Mouse (Mus musculus) heart, postnatal 14 days (tissue): Measurements from ENCODE around the gene Cdk5rap1. TPM values are rescaled to one million over a fixed set of nuclear protein-coding genes. Genes with fewer than 3 reads are reported as not detected.
"Not testable (repeated sequence)": the region's sequence is repeated elsewhere in the genome, so short reads cannot be mapped to it uniquely, and the experiment has no call there.

Source experiments
- DNase-seq, 2 experiments: peaks; one replicate each; pipeline ENCODE4 v3.0.0; 2021 to 2022
- intact Hi-C: fragments of 180-260 bp; cut with DNase I; formaldehyde crosslinking; loops from one replicate; pipeline ENCODE4 v1.15.1; 2025
- total RNA-seq, 2 experiments: library from RNA; stranded (reverse); gene quantifications; 2 replicates each; pipeline ENCODE4 v1.2.3; 2021

The Cdk5rap1 gene
- total RNA-seq, 2 experiments from 2014 or later: 19.0 to 19.2 TPM

DNA sequence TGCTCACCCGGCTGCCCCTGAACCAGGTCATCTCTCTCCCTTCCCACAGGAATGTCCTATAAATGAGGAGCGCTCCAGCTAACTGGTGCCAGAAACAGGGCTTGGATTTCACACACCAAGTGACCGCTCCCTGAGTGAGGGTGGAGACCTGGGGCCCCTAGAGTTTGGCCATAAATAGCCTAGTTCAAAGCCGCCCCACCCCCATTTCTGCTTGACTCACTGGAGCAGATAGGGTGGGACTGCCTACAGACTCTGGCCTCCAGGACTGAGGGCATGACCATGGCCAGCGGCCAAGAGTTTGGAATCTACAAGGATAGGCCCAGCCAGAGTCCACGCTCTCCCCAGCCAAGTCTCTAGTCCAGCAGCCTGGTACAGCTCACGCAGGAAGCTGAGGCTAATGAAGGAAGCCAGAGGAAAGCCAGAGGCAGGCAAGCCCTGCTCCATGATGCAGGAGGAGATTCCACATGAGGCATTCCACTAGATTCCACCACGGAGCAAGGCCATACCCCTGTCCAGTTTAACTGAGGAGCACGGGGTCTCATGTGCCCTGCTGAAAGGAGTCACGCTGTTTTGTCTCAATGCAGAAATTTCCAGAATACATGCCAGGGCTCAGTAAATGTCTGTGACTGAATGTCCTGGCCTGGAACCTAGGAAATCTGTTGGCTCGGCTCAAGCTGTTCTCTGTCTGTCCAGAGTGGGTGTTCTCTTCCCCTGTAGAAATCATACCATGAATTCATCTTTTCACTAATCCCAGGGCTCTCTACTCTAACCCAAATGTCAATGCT lies 17.6 kb upstream of the Cdk5rap1 start:
- intact Hi-C loops: loop anchor here (2.0 kb wide), 1 partner anchor 16 kb away; no protein-coding TSS in a partner anchor

GRCm38 (mm10) chr2:154379103-154379502 lies 6.3 kb upstream of the Cdk5rap1 start:
- no peak for DNase-seq
- intact Hi-C loops: no loop called here

More for the DNA sequence above, 17.6 kb upstream of the Cdk5rap1 start:
- DNase-seq: peak; percentile 90 to 94

DNA sequence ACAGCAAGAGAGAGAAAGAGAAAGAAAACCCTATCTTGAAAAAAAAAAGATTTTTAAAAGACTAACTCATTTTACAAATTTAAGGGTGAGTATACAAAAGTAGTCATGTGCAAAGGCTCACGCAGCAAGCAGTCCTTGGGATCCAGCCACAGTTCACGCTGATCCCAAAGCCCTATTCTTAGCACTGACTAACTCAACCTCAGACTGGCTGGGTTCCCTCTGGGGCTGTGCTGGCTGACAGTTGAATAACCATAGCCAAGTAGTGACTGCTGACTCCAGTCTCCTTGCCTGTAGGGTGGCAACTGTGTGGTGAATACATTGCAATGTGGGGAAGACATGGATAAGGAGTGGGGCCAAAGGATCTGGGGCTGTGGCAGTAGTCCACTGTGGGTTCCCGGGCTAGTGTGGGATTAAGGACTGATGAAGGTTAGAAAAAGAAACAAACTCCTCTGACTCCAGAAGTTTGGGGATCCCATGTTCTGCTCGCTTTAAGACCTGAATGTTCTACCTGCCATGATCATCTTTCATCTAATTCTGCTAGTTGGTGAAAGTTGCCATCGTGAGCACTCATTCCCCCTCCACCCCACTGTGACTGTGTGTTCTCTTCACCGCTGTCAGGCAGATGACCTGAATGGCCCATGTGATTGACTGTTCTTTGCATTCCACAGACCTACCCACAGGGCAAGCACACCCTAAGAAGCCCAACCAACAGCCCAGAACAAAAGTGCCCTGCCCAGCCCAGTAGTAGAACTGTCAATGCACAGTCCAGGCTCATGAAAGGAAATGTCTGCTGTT lies 2.2 kb upstream of the Cdk5rap1 start:
- intact Hi-C loops: loop anchor here (2.0 to 5.0 kb wide), 2 partner anchors 28 to 163 kb away; no protein-coding TSS in a partner anchor
- peak; percentile 68 to 79 for DNase-seq

DNA sequence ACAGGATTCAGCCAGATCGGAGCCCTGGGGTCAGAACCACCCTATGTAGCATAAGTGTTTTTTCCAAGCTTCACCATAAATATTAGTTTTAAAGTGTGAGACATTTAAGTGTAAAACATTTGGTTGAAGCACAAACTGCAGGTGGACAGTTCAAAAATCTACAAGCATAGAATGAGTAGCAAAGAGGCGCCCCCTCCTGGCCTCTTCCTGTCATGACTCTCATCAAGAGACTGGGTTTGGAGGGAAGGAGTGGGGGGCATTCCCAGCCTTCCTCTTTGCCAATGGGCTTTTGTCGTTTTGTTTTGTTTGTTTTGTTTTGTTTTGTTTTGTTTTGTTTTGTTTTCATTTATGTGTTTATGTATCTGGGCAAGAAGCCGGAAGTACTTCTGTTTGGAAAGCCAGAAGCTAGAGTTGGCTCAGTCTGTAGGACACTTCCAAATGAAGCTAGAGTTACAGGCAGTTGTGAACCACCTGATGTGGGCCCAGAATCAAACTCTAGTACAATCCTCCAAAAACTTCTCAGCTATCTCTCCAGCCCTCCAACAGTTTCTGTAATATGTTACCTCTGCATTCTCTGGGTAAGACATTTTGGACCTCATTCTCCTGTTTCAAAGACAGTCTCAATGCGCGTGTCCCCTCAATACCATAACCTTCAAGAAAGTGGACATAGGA lies 1.3 kb upstream of the Cdk5rap1 start:
- intact Hi-C loops: loop anchor here (2.0 to 5.0 kb wide), 2 partner anchors 29 to 162 kb away; no protein-coding TSS in a partner anchor
- DNase-seq: peak; percentile 57 to 76

GRCm38 (mm10) chr2:154372151-154372829 lies 520 bp downstream of the Cdk5rap1 start:
- DNase-seq: peak; percentile 88 to 92
- intact Hi-C loops: loop anchor here (5.0 kb wide), 1 partner anchor 160 kb away; no protein-coding TSS in a partner anchor

- DNase-seq: no peak
- intact Hi-C loops: no loop called here
Observed at GRCm38 (mm10) chr2:154367510-154367909, 5.3 kb downstream of the Cdk5rap1 start.

GRCm38 (mm10) chr2:154354000-154354425 lies 18.8 kb downstream of the Cdk5rap1 start:
- intact Hi-C loops, DNase-seq: not testable (repeated sequence)

DNA sequence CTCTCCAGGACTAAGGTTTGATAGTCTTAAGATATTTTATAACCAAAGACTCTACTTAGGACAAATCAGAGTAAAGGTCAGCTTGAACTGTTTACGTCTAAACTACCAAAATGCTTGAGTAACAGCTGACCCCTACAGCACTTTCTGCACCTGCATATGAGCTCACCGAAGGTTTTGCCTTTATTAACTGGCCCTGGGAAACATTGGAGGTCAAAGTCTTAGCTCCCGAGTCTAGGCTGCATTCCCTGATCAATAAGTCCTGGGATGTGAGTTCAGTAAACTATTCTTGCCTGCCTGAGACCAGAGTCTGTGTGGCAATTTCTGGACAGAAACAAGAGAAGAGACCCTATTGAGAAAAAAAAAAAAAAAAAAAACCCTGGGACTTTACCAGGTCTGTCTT lies 24.7 kb downstream of the Cdk5rap1 start:
- no peak for DNase-seq
- intact Hi-C loops: no loop called here

GRCm38 (mm10) chr2:154339356-154339755 lies 33.5 kb downstream of the Cdk5rap1 start:
- intact Hi-C loops: no loop called here
- no peak for DNase-seq

- no peak for DNase-seq
- intact Hi-C loops: no loop called here
Observed at GRCm38 (mm10) chr2:154338161-154338560, 34.6 kb downstream of the Cdk5rap1 start.

DNA sequence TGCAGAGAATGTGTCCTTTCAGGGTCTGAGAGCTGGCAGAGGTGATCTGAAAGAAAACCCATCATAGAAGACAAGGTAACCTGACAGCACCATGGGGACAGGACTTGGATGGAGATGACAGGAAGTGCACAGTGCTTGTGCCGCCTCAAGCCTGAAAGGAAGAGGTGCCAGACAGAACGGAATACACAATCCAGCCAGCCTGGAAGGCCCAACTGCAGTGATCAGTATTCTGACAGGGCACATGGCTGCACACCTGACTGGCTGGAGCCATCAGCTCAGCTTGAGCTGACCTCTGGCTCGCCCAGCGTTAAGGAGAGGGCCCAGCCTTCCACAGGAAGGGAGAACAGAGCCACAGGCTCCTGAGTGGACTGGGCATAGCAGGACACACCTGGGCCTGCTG lies 37.2 kb downstream of the Cdk5rap1 start:
- no peak for DNase-seq
- intact Hi-C loops: no loop called here

DNA sequence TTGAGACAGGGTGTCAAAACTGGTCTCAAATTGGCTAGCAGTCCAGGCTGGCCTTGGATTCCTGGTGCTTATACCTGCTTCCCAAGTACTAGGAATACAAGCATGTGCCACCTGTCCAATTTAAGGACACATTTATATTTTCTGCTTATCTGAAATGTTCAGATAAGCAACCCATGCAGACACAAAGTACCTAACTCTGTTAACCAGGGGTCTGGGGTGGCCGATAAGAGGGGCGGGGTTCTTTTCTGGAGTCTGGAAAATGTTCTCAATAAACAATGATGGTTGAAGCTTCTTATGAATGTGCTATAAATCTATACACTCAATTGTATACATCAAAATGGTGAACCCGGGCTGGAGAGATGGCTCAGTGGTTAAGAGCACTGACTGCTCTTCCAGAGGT lies 46.0 kb downstream of the Cdk5rap1 start:
- intact Hi-C loops: no loop called here

GRCm38 (mm10) chr2:154313771-154314170 lies 59.0 kb downstream of the Cdk5rap1 start:
- DNase-seq, intact Hi-C loops: not testable (repeated sequence)

More for the DNA sequence above, 46.0 kb downstream of the Cdk5rap1 start:
- DNase-seq: no peak

DNA sequence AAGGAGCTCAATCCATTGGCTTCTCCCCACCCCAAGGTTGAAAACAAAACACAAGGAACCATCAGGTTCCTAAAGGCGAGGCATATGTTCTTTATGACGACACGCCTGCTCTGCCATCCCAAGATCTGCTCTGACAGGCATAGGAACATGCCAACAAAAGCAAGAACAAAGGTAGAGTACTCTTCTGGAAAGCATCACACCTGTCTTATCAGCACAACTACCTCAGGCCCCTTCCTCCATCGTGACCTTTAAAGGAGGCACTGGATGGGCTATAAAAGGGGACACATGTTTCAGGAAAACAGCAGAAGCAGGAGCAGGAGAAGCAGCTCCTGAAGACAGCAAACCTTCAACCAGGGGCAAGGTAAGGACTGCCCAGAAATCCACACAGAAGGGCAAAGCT lies 65.9 kb downstream of the Cdk5rap1 start, which contains the start of gene Bpifb9b:
TSS of gene Bpifb9b (plus strand) at position 301 of the 400 bp plus-strand sequence.
- not testable (repeated sequence) for DNase-seq
- intact Hi-C loops: loop anchor here (2.0 kb wide), 1 partner anchor 48 kb away; no protein-coding TSS in a partner anchor

DNA sequence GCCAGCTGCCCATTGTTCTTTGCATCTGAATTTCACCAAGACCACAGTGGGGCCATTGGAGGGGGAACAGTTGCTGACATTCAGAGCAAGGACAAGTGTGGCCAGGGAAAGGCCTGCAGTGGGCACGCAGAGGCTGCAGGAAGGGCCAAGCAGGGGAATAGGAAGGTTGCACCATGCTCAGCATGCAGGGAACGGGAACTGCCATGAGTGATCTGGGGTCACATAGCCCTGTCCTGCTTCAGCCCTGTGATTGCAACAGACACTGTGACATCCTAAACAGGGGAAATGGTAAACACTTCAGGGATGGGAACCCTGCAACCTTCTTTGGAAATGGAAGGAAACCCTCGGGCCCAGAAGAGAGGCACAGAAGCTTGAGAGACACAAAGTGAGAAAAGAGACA lies 68.2 kb downstream of the Cdk5rap1 start:
- DNase-seq, intact Hi-C loops: not testable (repeated sequence)

DNA sequence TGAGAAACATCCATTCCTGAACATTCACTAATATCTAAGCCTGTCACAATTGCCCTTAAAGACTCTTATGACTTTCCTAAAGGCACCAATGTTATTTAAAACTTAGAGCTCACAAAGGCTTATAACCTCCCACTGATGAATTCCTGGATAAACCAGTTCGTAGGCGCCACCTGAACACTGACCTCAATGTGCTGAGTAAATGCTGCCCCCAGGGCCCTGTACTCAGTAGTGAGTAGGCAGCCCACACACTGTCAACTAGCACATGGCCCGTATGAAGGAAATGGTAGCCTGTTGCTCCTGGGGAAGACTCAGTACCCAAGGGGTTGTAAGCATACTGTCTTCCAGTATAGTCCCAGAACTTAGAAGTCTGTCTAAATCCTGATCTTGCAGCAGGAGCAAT lies 71.0 kb downstream of the Cdk5rap1 start:
- DNase-seq: no peak
- intact Hi-C loops: no loop called here

DNA sequence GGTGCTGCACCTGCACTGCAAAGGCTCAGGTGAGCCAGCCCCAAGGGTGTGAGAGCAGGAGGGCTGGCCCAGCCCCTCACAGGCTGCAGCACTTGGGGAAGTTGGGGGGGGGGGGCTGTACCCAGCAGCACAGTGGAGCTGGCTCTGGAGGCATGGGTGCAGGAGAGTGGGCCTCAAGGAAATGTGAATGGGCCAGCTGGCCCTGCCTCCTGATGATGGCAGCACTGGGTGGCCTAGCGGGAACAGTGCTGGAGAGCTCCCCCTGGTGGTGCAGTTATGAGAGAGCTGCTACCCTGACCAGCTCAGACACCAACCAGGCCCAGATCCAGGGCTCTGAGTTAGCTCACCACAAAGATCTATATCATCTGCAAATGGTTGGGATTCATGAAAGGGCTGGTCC lies 72.3 kb downstream of the Cdk5rap1 start:
- peak; percentile 51 to 72 for DNase-seq
- intact Hi-C loops: no loop called here

GRCm38 (mm10) chr2:154294746-154295145 lies 78.1 kb downstream of the Cdk5rap1 start:
- intact Hi-C loops: loop anchor here (5.0 kb wide), 1 partner anchor 122 kb away; no protein-coding TSS in a partner anchor
- DNase-seq: peak; percentile 22 to 61

- no peak for DNase-seq
- intact Hi-C loops: loop anchor here (5.0 kb wide), 1 partner anchor 121 kb away; no protein-coding TSS in a partner anchor
Observed at GRCm38 (mm10) chr2:154292833-154293232, 80.0 kb downstream of the Cdk5rap1 start.
